Mouse (Mus musculus) gastrocnemius, postnatal 25 days (tissue): ENCODE data around the gene Cidec. TPM values are rescaled to one million over a fixed set of nuclear protein-coding genes. Genes with fewer than 3 reads are reported as not detected.

ENCODE experiments used
- DNase-seq: peaks from one replicate; pipeline ENCODE4 v3.0.0; 2022
- total RNA-seq, 2 experiments: library from RNA; stranded (reverse); gene quantifications; 1 replicate in 1 of 2; 2 replicates in 1 of 2; pipeline ENCODE4 v1.2.3; 2021

Gene Cidec
- total RNA-seq, 2 experiments from 2014 or later: 1.1 to 67.8 TPM

GRCm38 (mm10) chr6:113444207-113444965 is 8.8 kb upstream of the Cidec start:
- DNase-seq: no peak

DNA sequence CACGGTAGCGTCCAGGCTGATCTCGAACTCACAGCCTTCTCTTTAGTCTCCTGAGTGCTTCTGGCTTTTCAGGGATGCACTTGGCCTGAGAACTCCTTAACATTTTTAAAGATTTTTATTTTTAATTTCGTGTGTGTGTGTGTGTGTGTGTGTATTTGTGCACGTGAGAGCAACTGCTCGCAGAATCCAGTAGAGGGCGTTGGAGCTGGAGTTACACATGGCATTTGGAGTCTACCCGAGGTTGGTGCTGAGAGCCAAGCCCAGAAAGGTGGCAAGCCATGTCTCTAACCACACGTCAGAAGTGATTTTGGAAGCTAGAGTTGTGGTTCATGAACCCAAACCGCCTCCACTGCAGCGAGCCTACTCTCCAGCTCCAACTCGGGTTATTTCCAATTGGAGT is 7.5 kb upstream of the Cidec start:
- DNase-seq: no peak

DNA sequence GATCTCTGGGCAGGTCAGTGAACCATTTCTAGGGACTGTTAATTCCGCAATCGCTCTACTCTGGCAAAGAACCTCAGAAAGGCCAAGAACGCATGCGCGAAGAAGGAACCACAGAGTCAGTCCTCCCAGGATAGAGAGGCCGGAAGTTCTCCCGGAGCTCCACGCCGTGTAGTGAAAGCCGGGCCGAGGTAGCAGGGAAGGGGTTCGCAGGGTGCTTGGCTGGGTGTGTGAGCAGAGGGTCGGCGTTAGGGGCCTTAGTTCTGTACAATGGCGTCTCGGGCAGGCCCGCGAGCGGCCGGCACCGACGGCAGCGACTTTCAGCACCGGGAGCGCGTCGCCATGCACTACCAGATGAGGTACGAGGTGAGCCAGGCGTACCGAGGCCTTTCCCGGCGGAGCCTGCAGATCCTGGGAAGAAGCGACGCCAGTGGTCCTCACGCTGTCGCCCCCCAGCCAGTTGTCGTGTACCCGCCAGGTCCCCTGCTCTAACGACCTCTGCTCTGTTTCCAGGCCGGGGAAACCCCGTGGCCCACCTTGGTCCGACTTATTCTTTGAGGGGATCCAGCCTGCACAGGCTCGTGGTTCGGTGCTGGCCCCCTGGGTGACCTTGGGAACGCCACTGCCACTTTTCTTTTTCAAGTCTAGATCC is 7.0 kb upstream of the Cidec start, which contains the start of gene Jagn1:
Gene Jagn1 (plus strand): TSS at position 128 of the 649 bp plus-strand sequence.
- DNase-seq: peak; percentile 87

GRCm38 (mm10) chr6:113442087-113442441 is 6.5 kb upstream of the Cidec start:
- DNase-seq: no peak

DNA sequence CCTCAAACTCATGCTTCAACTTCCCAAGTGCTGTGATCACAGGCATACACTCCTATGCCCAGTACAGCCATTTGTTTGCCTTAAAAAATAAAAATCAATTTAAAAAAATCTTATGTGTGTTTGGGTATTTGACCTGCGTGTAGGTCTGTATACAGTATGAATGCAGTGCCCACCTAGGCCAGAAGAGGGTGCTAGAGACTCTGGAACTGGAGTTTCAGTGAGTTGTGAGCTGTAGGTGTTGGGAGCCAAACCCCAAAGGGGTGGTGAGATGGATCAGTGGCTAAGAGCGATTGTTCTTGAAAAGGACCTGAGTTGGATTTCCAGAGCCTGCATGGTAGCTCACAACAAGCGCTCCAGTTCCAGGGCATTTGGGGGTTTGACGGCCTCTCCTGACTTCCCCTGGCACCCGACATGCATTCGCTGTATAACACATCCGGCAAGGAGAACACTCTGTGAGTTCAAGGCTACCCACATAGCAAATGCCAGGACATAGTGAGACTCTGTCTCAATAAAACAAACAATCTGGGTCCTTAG is 5.7 kb upstream of the Cidec start:
- peak; percentile 29 for DNase-seq

DNA sequence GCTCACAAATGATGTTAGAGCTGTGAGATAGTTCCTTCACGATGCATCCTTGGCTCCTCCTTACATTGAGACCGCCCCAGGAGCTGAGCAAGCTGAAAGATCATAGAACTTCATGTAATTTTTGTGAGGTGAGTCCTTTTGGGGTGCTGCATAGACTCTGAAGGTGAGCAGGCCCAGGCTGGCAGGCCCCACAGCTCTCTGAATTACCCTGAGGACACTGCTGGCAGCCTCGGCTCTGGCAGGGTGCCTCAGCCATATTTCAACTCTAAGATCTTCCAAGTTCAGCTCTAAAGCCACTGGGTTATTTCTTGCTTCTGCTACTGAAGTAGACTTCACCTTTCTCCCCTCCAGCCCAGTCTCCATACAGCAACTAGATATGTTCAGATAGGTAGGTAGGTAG is 5.1 kb upstream of the Cidec start:
- no peak for DNase-seq

DNA sequence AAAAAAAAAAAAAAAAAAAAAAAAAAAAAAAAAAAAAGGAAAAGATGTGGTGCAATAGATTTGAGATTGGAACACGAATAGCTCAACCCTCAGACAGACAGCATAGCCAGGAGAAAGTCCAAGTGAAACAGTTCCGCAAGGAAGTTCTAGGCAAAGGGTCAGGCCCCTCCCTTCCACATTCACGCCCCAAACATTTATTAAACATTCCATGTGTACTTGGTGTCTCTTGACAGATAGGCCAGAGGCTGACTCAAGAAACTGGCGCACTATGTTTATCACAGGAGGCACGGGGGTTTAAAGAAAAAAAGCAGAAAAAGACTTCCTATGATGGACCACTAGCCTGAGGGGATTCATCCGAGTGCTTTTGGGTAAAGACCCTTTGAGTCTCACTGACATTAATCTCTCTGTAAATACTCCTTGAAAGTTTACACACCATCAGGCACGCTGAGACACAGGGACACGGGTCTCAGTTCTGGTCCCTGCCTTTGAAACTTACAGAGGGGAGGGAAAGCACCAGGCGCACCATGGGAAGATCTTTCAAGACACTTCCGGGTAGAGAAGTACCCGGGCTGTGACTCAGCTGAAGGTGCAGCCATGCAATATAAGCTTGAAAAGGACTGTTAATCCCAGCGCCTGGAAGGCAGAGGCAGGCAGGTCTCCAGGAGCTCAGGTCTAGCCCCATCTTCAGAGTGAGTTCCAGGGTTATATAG is 3.3 kb upstream of the Cidec start:
- no peak for DNase-seq

- DNase-seq: no peak
Measured at GRCm38 (mm10) chr6:113437135-113437534, 1.6 kb upstream of the Cidec start.

DNA sequence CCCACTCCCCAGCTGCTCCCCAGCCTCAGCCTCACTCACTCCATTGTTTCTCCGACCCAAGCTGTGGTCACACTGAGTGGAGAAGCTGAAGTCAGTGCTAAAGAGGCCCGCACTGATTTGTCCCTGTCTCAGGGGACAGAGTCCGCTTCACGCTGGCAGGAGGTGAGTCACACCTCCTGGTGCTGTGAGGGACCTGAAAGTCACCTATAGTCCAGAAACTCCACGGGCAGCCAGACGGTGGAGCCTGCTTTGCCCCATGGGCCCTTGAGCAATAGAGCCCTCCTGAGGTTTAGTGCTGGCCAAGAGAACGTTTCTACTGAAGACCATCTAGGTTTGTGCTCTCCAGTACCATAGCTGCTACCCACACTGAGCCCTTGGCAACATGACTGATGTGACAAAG is 869 bp downstream of the Cidec start:
- no peak for DNase-seq

- DNase-seq: no peak
Measured at GRCm38 (mm10) chr6:113433661-113434060, 1.9 kb downstream of the Cidec start.

DNA sequence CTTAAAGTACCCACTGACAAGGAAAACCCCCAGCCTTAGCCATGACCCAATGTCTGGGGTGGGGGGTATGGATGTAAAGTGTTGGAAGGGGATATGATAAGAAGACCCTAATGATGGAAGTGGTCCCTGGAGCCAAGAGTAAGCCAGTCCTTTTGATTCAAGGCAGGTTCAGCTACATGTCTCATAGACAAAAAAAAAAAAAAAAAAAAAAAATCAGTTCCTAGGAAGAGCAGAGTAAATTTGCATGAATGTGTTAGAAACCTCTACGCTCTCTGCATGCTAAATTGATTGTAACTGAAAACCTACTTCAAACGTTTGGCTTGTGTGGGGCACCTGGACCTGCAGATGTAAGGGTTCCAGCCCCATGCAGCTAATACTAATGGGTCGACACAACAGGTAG is 3.8 kb downstream of the Cidec start:
- DNase-seq: no peak

- DNase-seq: no peak
Measured at GRCm38 (mm10) chr6:113430846-113431245, 4.7 kb downstream of the Cidec start.

GRCm38 (mm10) chr6:113429965-113430364 is 5.6 kb downstream of the Cidec start:
- DNase-seq: no peak

DNA sequence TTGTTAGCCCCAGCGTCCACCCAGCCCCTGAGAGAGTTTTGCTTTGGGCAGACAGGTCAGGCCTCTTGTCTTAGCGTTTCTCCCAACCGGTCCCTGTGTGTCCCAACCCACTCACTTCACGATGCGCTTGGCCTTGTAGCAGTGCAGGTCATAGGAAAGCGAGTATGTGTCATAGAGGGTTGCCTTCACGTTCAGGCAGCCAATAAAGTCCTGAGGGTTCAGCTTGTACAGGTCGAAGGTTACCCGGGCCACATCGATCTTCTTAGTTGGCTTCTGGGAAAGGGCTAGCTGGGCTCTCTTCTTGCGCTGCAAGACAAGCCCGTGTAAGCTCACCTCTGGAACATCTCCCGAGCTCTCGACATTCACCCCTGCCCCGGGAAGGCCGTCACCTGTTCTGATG is 7.6 kb downstream of the Cidec start:
- no peak for DNase-seq

- no peak for DNase-seq
Measured at GRCm38 (mm10) chr6:113427397-113427796, 8.2 kb downstream of the Cidec start.

DNA sequence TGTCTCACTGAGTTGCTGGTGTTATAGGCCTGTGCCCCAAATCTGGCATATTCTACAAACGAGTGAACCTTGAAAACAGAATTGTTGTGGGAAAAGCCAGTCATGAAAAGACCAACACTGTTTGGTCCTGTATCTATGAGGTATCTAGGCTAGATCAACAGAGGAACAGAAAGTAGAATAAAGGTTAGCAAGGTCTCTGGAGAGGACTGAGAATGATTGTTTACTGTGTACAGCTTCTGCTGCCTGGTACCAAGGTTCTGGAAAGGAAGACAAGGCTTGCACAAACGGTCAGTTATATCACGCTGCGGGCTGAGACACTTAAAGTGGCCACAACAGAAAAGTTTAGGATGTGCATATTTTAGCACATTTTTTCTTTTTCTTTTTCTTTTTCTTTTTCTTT is 8.9 kb downstream of the Cidec start:
- no peak for DNase-seq

- no peak for DNase-seq
Measured at GRCm38 (mm10) chr6:113424187-113424586, 11.4 kb downstream of the Cidec start.

DNA sequence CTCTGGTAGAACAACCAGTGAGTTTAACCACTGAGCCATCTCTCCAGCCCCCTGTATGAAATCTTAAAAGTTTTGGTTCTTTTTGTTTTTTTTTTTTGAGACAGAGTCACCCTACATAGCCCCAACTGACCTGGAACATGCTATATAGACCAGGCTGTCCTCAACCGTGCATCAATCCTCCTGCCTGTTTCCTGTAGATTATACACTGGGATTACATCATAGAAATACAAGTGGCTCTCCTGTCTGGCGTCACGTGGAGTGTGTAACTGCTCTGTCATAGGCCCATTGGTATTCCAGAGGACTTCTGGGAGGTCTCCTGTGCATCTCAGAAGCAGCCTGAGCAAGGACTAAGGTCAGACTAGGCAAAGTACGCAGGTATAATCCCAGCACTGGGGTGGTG is 12.6 kb downstream of the Cidec start:
- DNase-seq: no peak

GRCm38 (mm10) chr6:113419199-113419587 is 16.4 kb downstream of the Cidec start, which contains the start of gene Rpusd3:
Gene Rpusd3, minus strand, starts transcription at chr6:113419340.
- DNase-seq: peak; percentile 94

DNA sequence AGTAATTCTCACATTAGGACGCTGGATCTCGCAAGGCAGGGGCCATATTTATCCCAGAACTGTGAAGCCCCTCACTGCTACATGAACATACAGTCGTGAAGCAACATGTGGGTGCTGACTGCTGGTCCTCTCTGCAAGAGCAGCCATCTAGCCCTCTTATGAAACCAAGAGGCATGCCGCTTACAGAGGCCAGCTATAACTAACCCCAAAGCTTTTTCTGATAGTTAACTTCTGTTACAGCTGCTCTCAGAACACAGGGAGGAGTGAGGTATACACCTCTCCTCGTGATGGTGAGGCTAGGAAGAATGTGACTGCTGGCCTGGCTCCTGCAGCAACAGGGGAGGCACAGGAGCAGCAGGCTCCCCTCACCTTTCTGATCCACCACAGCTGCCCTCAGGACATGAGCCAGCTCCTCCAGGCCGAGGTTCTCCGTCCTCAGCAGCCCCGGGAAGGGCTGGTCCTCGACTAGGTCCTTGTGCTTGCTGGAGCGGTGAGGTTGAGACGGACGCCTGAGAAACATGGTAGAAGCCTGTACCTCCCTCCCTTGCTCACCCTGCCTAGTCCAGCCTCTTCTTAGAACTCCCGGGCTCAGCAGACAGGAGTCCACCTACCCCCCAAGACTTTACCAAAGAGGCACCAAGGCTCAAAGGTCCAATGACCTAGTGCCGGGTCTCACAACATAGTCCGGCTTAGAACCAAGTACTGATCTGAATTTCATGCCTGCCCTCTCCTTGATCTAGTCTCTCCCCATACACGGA is 16.9 kb downstream of the Cidec start:
- peak; percentile 19 for DNase-seq

GRCm38 (mm10) chr6:113416416-113416815 is 19.1 kb downstream of the Cidec start:
- DNase-seq: no peak

- DNase-seq: no peak
Measured at GRCm38 (mm10) chr6:113410001-113410400, 25.6 kb downstream of the Cidec start.
